12 mouse cellular contexts compared by ENCODE assay signal in the genomic region with DNA sequence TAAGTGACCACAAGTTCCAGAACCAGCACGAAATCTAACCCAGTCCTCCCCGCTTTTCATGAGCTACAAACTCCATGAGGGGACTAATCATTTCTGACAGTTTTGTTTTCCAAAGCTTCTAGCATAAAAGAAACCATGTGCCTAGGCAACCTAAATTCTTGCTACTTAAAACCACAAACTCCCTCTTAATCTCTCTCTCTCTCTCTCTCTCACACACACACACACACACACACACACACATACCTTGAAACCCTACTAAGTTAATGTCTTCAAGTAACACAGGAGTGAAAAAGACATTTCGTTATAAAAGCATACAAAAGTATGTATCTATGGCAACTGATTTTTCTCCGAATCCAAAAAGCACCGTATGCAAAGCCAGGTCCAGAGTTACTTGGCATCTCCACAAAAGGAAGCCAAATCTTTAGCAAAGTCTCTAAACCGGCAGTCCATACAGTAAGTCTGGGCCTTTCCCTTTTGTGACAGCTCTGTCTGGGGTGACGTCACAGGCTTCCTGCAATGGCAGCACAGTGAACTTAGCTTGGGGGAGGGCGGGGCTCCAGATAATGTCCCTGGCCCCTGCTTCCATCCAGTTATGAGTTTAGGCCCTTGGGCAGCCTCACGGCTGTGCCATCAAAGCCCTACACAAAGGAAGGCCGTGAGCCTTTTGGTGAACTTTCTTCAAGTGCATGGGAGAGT. TPM values are rescaled to one million over a fixed set of nuclear protein-coding genes. Genes with fewer than 3 reads are reported as not detected.
DNase-seq lines count a peak whose midpoint lies in the region; ATAC-seq and TF ChIP-seq lines count a peak whose summit lies in the region.
"Had no signal": no experiment of that assay in that cellular context is flagged by ENCODE, and none has a peak within 500 bp of the region (broad histone marks: within the 10 kb centered on the region; RNA-seq: fewer than 3 reads in every experiment).

No protein-coding gene starts in this region.

- no peaks in the 10 kb centered on the region for H3K36me3 ChIP-seq in embryonic facial prominence, embryonic 13.5 days
- H3K36me3 ChIP-seq in liver, embryonic 12.5 days = no peaks in the 10 kb centered on the region
- H3K36me3 ChIP-seq in stomach, postnatal 0 days (ENCODE audit: control insufficient read depth, insufficient read depth, low read length) = no peaks in the 10 kb centered on the region
- H3K36me3 ChIP-seq: embryonic facial prominence, embryonic 15.5 days had no signal

- TF ChIP-seq CTCF in stomach, postnatal 0 days (IDR thresholded peaks at IDR 0.05; ENCODE audit: low read depth) = no peak

- no peak overlapping the region for H3K4me3 ChIP-seq in embryonic facial prominence, embryonic 13.5 days
- H3K4me3 ChIP-seq in liver, embryonic 12.5 days = no peak overlapping the region
- no peak overlapping the region for H3K4me3 ChIP-seq in stomach, postnatal 0 days (ENCODE audit: low read depth, low read length)
- H3K4me3 ChIP-seq: embryonic facial prominence, embryonic 15.5 days had no signal

- 37% methylated on average over 10 of the region's 10 CpGs for WGBS in embryonic facial prominence, embryonic 13.5 days
- 64% methylated on average over 10 of the region's 10 CpGs for WGBS in liver, embryonic 12.5 days (ENCODE audit: insufficient replicate concordance)
- WGBS in stomach, postnatal 0 days = 63% methylated on average over 10 of the region's 10 CpGs

- H3K9me3 ChIP-seq in embryonic facial prominence, embryonic 13.5 days = no peaks in the 10 kb centered on the region
- no peaks in the 10 kb centered on the region for H3K9me3 ChIP-seq in liver, embryonic 12.5 days (replicated peaks)
- no peaks in the 10 kb centered on the region for H3K9me3 ChIP-seq in stomach, postnatal 0 days (ENCODE audit: control insufficient read depth, low read length)
- H3K9me3 ChIP-seq: embryonic facial prominence, embryonic 15.5 days had no signal

- no peak for TF ChIP-seq EP300 in stomach, postnatal 0 days (optimal IDR thresholded peaks at IDR 0.05)

- ATAC-seq in embryonic facial prominence, embryonic 13.5 days (ENCODE audit: insufficient number of reproducible peaks, insufficient read depth, low FRiP score, low TSS enrichment, low read depth) = no peak
- ATAC-seq in liver, embryonic 12.5 days = peak; percentile 54
- ATAC-seq in stomach, postnatal 0 days (ENCODE audit: low FRiP score, low TSS enrichment) = no peak

- H3K9ac ChIP-seq in embryonic facial prominence, embryonic 13.5 days = no peak overlapping the region
- no peak overlapping the region for H3K9ac ChIP-seq in liver, embryonic 12.5 days
- no peak overlapping the region for H3K9ac ChIP-seq in stomach, postnatal 0 days (ENCODE audit: low read length)
- H3K9ac ChIP-seq: embryonic facial prominence, embryonic 15.5 days had no signal

- H3K4me1 ChIP-seq in embryonic facial prominence, embryonic 13.5 days = peaks cover 39% of the 10 kb centered on the region
- H3K4me1 ChIP-seq in liver, embryonic 12.5 days = peaks cover 11% of the 10 kb centered on the region
- no peaks in the 10 kb centered on the region for H3K4me1 ChIP-seq in stomach, postnatal 0 days (replicated peaks; ENCODE audit: control insufficient read depth, insufficient read depth)

- peaks cover 4% of the 10 kb centered on the region; the same call in 1 of the 2 replicates for H3K27me3 ChIP-seq in embryonic facial prominence, embryonic 13.5 days
- H3K27me3 ChIP-seq in liver, embryonic 12.5 days (replicated peaks) = no peaks in the 10 kb centered on the region
- no peaks in the 10 kb centered on the region for H3K27me3 ChIP-seq in stomach, postnatal 0 days (ENCODE audit: control insufficient read depth, insufficient read depth, low read length)
- H3K27me3 ChIP-seq: embryonic facial prominence, embryonic 15.5 days had no signal

- no peak overlapping the region for H3K4me2 ChIP-seq in embryonic facial prominence, embryonic 13.5 days
- H3K4me2 ChIP-seq in liver, embryonic 12.5 days = no peak overlapping the region
- no peak overlapping the region for H3K4me2 ChIP-seq in stomach, postnatal 0 days (replicated peaks; ENCODE audit: low read depth)
- H3K4me2 ChIP-seq: embryonic facial prominence, embryonic 15.5 days had no signal

- peak overlapping the region; percentile 69 for H3K27ac ChIP-seq in embryonic facial prominence, embryonic 13.5 days
- no peak overlapping the region for H3K27ac ChIP-seq in liver, embryonic 12.5 days
- H3K27ac ChIP-seq in stomach, postnatal 0 days (replicated peaks) = no peak overlapping the region

- peak; percentile 25 for DNase-seq in thymus, postnatal 14 days
- DNase-seq in thymus, adult 18-20 months = no peak
- peak; percentile 48 for DNase-seq in stomach, postnatal 0 days (ENCODE audit: low spot score)
- no peak for DNase-seq in urinary bladder, adult 18-20 months (ENCODE audit: low spot score in 2 of 2)
- no peak for DNase-seq in ovary, postnatal 36 days (ENCODE audit: low spot score)
- no peak for DNase-seq in urinary bladder, postnatal 4 days (ENCODE audit: low spot score in 2 of 2)
- DNase-seq: cerebellum, adult 8-10 months; kidney, adult 2 months; lung, postnatal 14 days had no signal

RNA-seq across cellular contexts. Expression of gene Abcc4, which starts 23.5 kb away (rescaled TPM):
- 2.0 and 3.7 TPM in 2 replicates for polyA plus RNA-seq in embryonic facial prominence, embryonic 13.5 days (2015; fragmentation: Nextera tagmentation; extraction: Ambion mirVana)
- 3.0 and 3.4 TPM in 2 replicates for polyA plus RNA-seq in liver, embryonic 12.5 days (2016; fragmentation: Nextera tagmentation; extraction: Ambion mirVana)
- 1.9 and 2.6 TPM in 2 replicates for polyA plus RNA-seq in stomach, postnatal 0 days (2015; fragmentation: Nextera tagmentation; extraction: Ambion mirVana)

Comparison
In these comparisons a context has a peak if more than half of its experiments do, and no peak if none do; other contexts are left out.
1. DNase-seq: peak in thymus, postnatal 14 days (single experiment) and stomach, postnatal 0 days (single experiment); none in thymus, adult 18-20 months (0 of 2), urinary bladder, adult 18-20 months (0 of 2), ovary, postnatal 36 days (single experiment) and urinary bladder, postnatal 4 days (0 of 2).